Mouse (Mus musculus): Measurements from ENCODE around the gene Ccr7.

GRCm38 (mm10) chr11:99129287-99129686 lies 25.6 kb downstream of the Ccr7 start:
- TF ChIP-seq ZNF384 (IDR thresholded peaks at IDR 0.05; ENCODE audit: low read depth, low read length) (no peak), CHD2 (IDR thresholded peaks at IDR 0.05; ENCODE audit: low read depth, low read length) (no peak), MAFK (IDR thresholded peaks at IDR 0.05; ENCODE audit: insufficient read depth, low read depth, low read length) (no peak), ZC3H11A (IDR thresholded peaks at IDR 0.05; ENCODE audit: borderline replicate concordance, low read depth, low read length) (no peak), HCFC1 (IDR thresholded peaks at IDR 0.05; ENCODE audit: borderline replicate concordance, insufficient read depth, low read length) (no peak)
